Mouse (Mus musculus) ES-E14 (cell line): ENCODE results near the gene Tnfaip8l2.

Experiments
- MAFK ChIP-seq: IDR thresholded peaks from 2 replicates; pipeline ENCODE4 v1.6.1; 2014; ENCODE audit warnings: mild to moderate bottlenecking, low read depth, low read length, inconsistent platforms; ENCODE audit not compliant: insufficient read depth
- ZNF384 ChIP-seq: IDR thresholded peaks from 2 replicates; pipeline ENCODE4 v1.6.1; 2012; ENCODE audit warnings: low read depth, low read length, inconsistent platforms

DNA sequence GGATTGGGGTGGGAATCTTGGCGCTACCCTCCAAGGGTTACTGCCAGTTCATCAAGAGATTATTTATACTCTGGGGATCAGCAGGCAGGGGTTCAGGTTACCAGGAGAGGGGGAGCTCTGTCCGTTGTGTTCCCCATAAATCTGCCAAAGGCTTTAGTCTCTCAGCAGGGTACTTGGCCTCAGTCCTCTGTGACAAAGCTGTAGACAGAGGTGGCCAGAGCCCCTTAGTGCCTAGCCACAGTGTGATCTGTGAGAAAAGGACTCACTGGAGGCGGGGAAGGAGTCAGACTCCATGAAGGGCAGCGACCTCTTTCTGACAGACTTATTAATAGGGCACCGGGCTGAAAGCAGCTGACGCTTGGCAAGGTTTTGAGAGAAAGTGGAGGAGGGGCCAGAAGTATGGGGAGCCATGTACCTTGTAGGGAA is 12.9 kb downstream of the Tnfaip8l2 start:
- TF ChIP-seq ZNF384 (no peak), MAFK (no peak)
